Mouse (Mus musculus) stomach, postnatal 0 days (tissue): ENCODE measurements around the gene Tgm6.

Experiments
- CTCF ChIP-seq: IDR thresholded peaks from 2 replicates; pipeline ENCODE4 v1.5.1; 2016; ENCODE audit warnings: antibody characterized with exemption, low read depth, mild to moderate bottlenecking, moderate library complexity
- EP300 ChIP-seq: optimal IDR thresholded peaks from 2 replicates; pipeline ENCODE3; 2016; ENCODE audit warnings: antibody characterized with exemption

DNA sequence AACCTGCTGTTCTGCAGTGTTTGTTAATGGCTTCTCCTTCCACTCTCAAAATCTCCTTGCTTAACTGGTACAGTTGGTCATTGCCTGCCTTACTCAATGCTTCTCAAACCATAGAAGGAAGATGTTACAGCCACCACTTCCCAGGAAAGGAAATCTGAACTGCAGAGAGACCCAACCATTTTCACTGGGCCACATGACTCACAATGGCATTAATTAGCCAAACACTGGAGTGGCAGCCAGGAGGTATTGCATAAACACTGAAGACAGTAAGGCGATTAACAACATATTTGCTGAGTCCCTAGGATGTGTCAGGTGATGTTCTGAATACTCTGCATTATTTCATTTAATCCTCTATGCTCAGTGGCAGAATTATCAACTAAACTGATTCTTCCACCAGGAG, 13.9 kb downstream of the Tgm6 start:
- TF ChIP-seq CTCF (no peak), EP300 (no peak)
